Mouse (Mus musculus) CH12.LX (cell line): Measurements from ENCODE around the gene Gm20521.

Experiments
- CHD2 ChIP-seq: IDR thresholded peaks from 2 replicates; pipeline ENCODE4 v1.6.1; 2011; ENCODE audit warnings: low read length, improper control_type of control experiment
- CTCF ChIP-seq, 2 experiments: IDR thresholded peaks in 1 of 2; conservative IDR thresholded peaks in 1 of 2; 2 replicates each; pipeline ENCODE4 v1.5.1; 2011 to 2012; ENCODE audit warnings: low read depth in 2 of 2, low read length in 2 of 2, improper control_type of control experiment in 1 of 2, inconsistent platforms in 1 of 2, mild to moderate bottlenecking in 1 of 2, moderate library complexity in 1 of 2
- E2F4 ChIP-seq: IDR thresholded peaks from 2 replicates; pipeline ENCODE4 v1.6.1; 2011; ENCODE audit warnings: low read depth, low read length, improper control_type of control experiment; ENCODE audit not compliant: insufficient replicate concordance
- ELF1 ChIP-seq: IDR thresholded peaks from 2 replicates; pipeline ENCODE4 v1.6.1; 2014; ENCODE audit warnings: low read depth, mild to moderate bottlenecking, inconsistent platforms, low read length, improper control_type of control experiment
- HCFC1 ChIP-seq: IDR thresholded peaks from 2 replicates; pipeline ENCODE4 v1.6.1; 2012; ENCODE audit warnings: low read depth, mild to moderate bottlenecking, inconsistent platforms, low read length, improper control_type of control experiment
- POLR2A ChIP-seq: IDR thresholded peaks from 2 replicates; pipeline ENCODE4 v1.6.1; 2011; ENCODE audit warnings: low read depth, mild to moderate bottlenecking, improper control_type of control experiment, low read length

- TF ChIP-seq POLR2A (no peak), CHD2 (no peak), ELF1 (no peak), HCFC1 (no peak), CTCF (conservative IDR thresholded peaks at IDR 0.05 in 1 of 2, IDR thresholded peaks at IDR 0.05 in 1 of 2; ENCODE audit: low read depth in 2 of 2, low read length in 2 of 2) (no peak), E2F4 (no peak)
These were observed 44.1 kb downstream of the Gm20521 start for GRCm38 (mm10) chr14:54927296-54927695.
